Mouse (Mus musculus): ENCODE measurements around the gene Cmklr1. TPM values are rescaled to one million over a fixed set of nuclear protein-coding genes. Genes with fewer than 3 reads are reported as not detected.
"Not testable (repeated sequence)": the region's sequence is repeated elsewhere in the genome, so short reads cannot be mapped to it uniquely, and the experiment has no call there.

Cmklr1 gene
- polyA plus RNA-seq, 1 experiment from 2014 or later, result 1.2 TPM

- Histone ChIP-seq H3K4me1 (ENCODE audit: control insufficient read depth, insufficient read depth, low read depth, low read length) (peaks cover 25% of the 10 kb centered on the region), H3K9ac (ENCODE audit: low read depth, low read length) (peak overlapping the region; percentile 17; the same call in 1 of the 2 replicates), H3K9me3 (ENCODE audit: control insufficient read depth, low read length) (no peaks in the 10 kb centered on the region), H3K27ac (ENCODE audit: low read depth, low read length) (peak overlapping the region; percentile 84), H3K27me3 (replicated peaks; ENCODE audit: control insufficient read depth, insufficient read depth, low read length) (no peaks in the 10 kb centered on the region), H3K36me3 (ENCODE audit: control insufficient read depth, insufficient read depth, low read length) (peaks cover 2% of the 10 kb centered on the region; the same call in 1 of the 2 replicates), H3K4me2 (ENCODE audit: low read length) (no peak overlapping the region), H3K4me3 (ENCODE audit: low read length) (no peak overlapping the region)
- ATAC-seq, result peak; percentile 93
- 7% methylated on average over 6 of the region's 6 CpGs for WGBS
Observed at GRCm38 (mm10) chr5:113591751-113592230, 58.4 kb downstream of the Cmklr1 start.

- H3K27ac ChIP-seq (ENCODE audit: low read depth, low read length), result peak overlapping the region; percentile 84
- H3K4me3 ChIP-seq (ENCODE audit: low read length), result no peak overlapping the region
- peaks cover 2% of the 10 kb centered on the region; the same call in 1 of the 2 replicates for H3K36me3 ChIP-seq (ENCODE audit: control insufficient read depth, insufficient read depth, low read length)
- H3K9ac ChIP-seq (ENCODE audit: low read depth, low read length), result peak overlapping the region; percentile 17; the same call in 1 of the 2 replicates
- H3K4me2 ChIP-seq (ENCODE audit: low read length), result no peak overlapping the region
- H3K4me1 ChIP-seq (ENCODE audit: control insufficient read depth, insufficient read depth, low read depth, low read length), result peaks cover 25% of the 10 kb centered on the region
- H3K9me3 ChIP-seq (ENCODE audit: control insufficient read depth, low read length), result no peaks in the 10 kb centered on the region
- 5% methylated on average over 3 of the region's 3 CpGs for WGBS
- H3K27me3 ChIP-seq (replicated peaks; ENCODE audit: control insufficient read depth, insufficient read depth, low read length), result no peaks in the 10 kb centered on the region
- peak; percentile 5; the same call in 1 of the 2 replicates for ATAC-seq
Observed at GRCm38 (mm10) chr5:113591166-113591565, 59.1 kb downstream of the Cmklr1 start.

GRCm38 (mm10) chr5:113590010-113590640, 60.1 kb downstream of the Cmklr1 start:
- no peak for ATAC-seq
- Histone ChIP-seq H3K4me1 (ENCODE audit: control insufficient read depth, insufficient read depth, low read depth, low read length) (peaks cover 25% of the 10 kb centered on the region), H3K9ac (ENCODE audit: low read depth, low read length) (no peak overlapping the region), H3K4me3 (ENCODE audit: low read length) (no peak overlapping the region), H3K9me3 (ENCODE audit: control insufficient read depth, low read length) (no peaks in the 10 kb centered on the region), H3K27ac (ENCODE audit: low read depth, low read length) (no peak overlapping the region), H3K36me3 (ENCODE audit: control insufficient read depth, insufficient read depth, low read length) (peaks cover 2% of the 10 kb centered on the region; the same call in 1 of the 2 replicates), H3K4me2 (ENCODE audit: low read length) (no peak overlapping the region), H3K27me3 (replicated peaks; ENCODE audit: control insufficient read depth, insufficient read depth, low read length) (no peaks in the 10 kb centered on the region)
- 69% methylated on average over 5 of the region's 5 CpGs for WGBS

- not testable (repeated sequence) for H3K27ac ChIP-seq (ENCODE audit: low read depth, low read length); H3K4me3 ChIP-seq (ENCODE audit: low read length); ATAC-seq; H3K36me3 ChIP-seq (ENCODE audit: control insufficient read depth, insufficient read depth, low read length); H3K27me3 ChIP-seq (replicated peaks; ENCODE audit: control insufficient read depth, insufficient read depth, low read length); H3K9me3 ChIP-seq (ENCODE audit: control insufficient read depth, low read length); H3K4me2 ChIP-seq (ENCODE audit: low read length); H3K4me1 ChIP-seq (ENCODE audit: control insufficient read depth, insufficient read depth, low read depth, low read length); H3K9ac ChIP-seq (ENCODE audit: low read depth, low read length)
- 42% methylated on average over 5 of the region's 5 CpGs for WGBS
Observed at GRCm38 (mm10) chr5:113586458-113586849, 63.8 kb downstream of the Cmklr1 start.

- not testable (repeated sequence) for H3K4me1 ChIP-seq (ENCODE audit: control insufficient read depth, insufficient read depth, low read depth, low read length); H3K9me3 ChIP-seq (ENCODE audit: control insufficient read depth, low read length); ATAC-seq; H3K27me3 ChIP-seq (replicated peaks; ENCODE audit: control insufficient read depth, insufficient read depth, low read length); H3K4me2 ChIP-seq (ENCODE audit: low read length); H3K4me3 ChIP-seq (ENCODE audit: low read length); H3K36me3 ChIP-seq (ENCODE audit: control insufficient read depth, insufficient read depth, low read length); H3K9ac ChIP-seq (ENCODE audit: low read depth, low read length); H3K27ac ChIP-seq (ENCODE audit: low read depth, low read length)
- WGBS, result 77% methylated on average over 17 of the region's 17 CpGs
Observed at GRCm38 (mm10) chr5:113585619-113586457, 64.4 kb downstream of the Cmklr1 start.

- no peak overlapping the region for H3K9ac ChIP-seq (ENCODE audit: low read depth, low read length)
- H3K4me1 ChIP-seq (ENCODE audit: control insufficient read depth, insufficient read depth, low read depth, low read length), result no peaks in the 10 kb centered on the region
- no peak overlapping the region for H3K27ac ChIP-seq (ENCODE audit: low read depth, low read length)
- H3K27me3 ChIP-seq (replicated peaks; ENCODE audit: control insufficient read depth, insufficient read depth, low read length), result no peaks in the 10 kb centered on the region
- H3K9me3 ChIP-seq (ENCODE audit: control insufficient read depth, low read length), result no peaks in the 10 kb centered on the region
- ATAC-seq, result no peak
- peaks cover 2% of the 10 kb centered on the region; the same call in 1 of the 2 replicates for H3K36me3 ChIP-seq (ENCODE audit: control insufficient read depth, insufficient read depth, low read length)
- H3K4me3 ChIP-seq (ENCODE audit: low read length), result no peak overlapping the region
- H3K4me2 ChIP-seq (ENCODE audit: low read length), result no peak overlapping the region
- WGBS, result 60% methylated on average over 6 of the region's 6 CpGs
Observed at GRCm38 (mm10) chr5:113584439-113584838, 65.8 kb downstream of the Cmklr1 start.

- Histone ChIP-seq H3K4me3 (ENCODE audit: low read length) (no peak overlapping the region), H3K9me3 (ENCODE audit: control insufficient read depth, low read length) (no peaks in the 10 kb centered on the region), H3K9ac (ENCODE audit: low read depth, low read length) (no peak overlapping the region), H3K27me3 (replicated peaks; ENCODE audit: control insufficient read depth, insufficient read depth, low read length) (no peaks in the 10 kb centered on the region), H3K4me2 (ENCODE audit: low read length) (no peak overlapping the region), H3K4me1 (ENCODE audit: control insufficient read depth, insufficient read depth, low read depth, low read length) (no peaks in the 10 kb centered on the region), H3K36me3 (ENCODE audit: control insufficient read depth, insufficient read depth, low read length) (peaks cover 2% of the 10 kb centered on the region; the same call in 1 of the 2 replicates), H3K27ac (ENCODE audit: low read depth, low read length) (no peak overlapping the region)
- 80% methylated on average over 5 of the region's 5 CpGs for WGBS
- no peak for ATAC-seq
Observed at GRCm38 (mm10) chr5:113583424-113584162, 66.6 kb downstream of the Cmklr1 start.

- Histone ChIP-seq H3K4me3 (ENCODE audit: low read length) (no peak overlapping the region), H3K27ac (ENCODE audit: low read depth, low read length) (no peak overlapping the region), H3K36me3 (ENCODE audit: control insufficient read depth, insufficient read depth, low read length) (no peaks in the 10 kb centered on the region), H3K9me3 (ENCODE audit: control insufficient read depth, low read length) (no peaks in the 10 kb centered on the region), H3K4me2 (ENCODE audit: low read length) (no peak overlapping the region), H3K9ac (ENCODE audit: low read depth, low read length) (no peak overlapping the region), H3K27me3 (replicated peaks; ENCODE audit: control insufficient read depth, insufficient read depth, low read length) (no peaks in the 10 kb centered on the region), H3K4me1 (ENCODE audit: control insufficient read depth, insufficient read depth, low read depth, low read length) (peaks cover 2% of the 10 kb centered on the region)
- no peak for ATAC-seq
- WGBS, result 66% methylated on average over 9 of the region's 9 CpGs
Observed at GRCm38 (mm10) chr5:113580801-113581200, 69.4 kb downstream of the Cmklr1 start.

Measured in hindbrain, embryonic 16.5 days (tissue).